Mouse (Mus musculus) sigmoid colon, adult 10 weeks (tissue): Measurements from ENCODE around the gene Gm17655. TPM values are rescaled to one million over a fixed set of nuclear protein-coding genes. Genes with fewer than 3 reads are reported as not detected.

Experiments used
- polyA plus RNA-seq: library from polyadenylated mRNA; stranded (reverse); fragments of 350-450 nt; fragmentation: Illumina TruSeq; extraction: RNeasy Lipid Tissue Mini Kit (QIAGEN cat#74804); gene quantifications from one replicate; pipeline ENCODE4 v1.2.3, GENCODE M21; 2014; ENCODE audit warnings: low read depth, low replicate concordance

Gm17655 gene
- 27.9 TPM for polyA plus RNA-seq

GRCm38 (mm10) chr5:110072413-110072812 is at the start of gene Gm17655:
TSS of gene Gm17655 (minus strand) at chr5:110072513.

DNA sequence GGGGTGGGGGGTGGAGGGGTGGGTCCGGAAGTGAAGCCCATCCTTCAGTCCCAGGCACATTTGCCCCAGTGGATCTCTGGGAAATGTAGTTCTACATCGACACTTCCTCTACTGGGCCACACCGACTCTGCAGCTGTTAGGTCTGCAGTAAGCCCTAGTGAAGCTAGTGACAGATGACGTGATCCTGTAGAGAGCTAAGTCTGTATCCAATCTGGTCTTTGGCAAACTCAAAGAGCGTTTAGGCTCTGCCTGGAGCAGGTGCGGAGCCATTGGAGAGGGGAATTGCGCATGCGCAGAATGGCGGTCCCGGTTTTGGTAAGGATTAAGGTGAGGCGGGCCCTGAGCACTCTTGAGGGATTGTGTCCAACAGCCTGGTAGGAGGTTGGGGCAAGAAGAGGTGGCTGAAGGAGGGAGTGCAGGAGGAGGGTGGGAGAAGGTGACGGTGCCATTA is 37.7 kb upstream of the Gm17655 start, which contains the start of gene Zfp605:
Gene Zfp605, plus strand, starts transcription at position 102 of the 451 bp plus-strand sequence.

DNA sequence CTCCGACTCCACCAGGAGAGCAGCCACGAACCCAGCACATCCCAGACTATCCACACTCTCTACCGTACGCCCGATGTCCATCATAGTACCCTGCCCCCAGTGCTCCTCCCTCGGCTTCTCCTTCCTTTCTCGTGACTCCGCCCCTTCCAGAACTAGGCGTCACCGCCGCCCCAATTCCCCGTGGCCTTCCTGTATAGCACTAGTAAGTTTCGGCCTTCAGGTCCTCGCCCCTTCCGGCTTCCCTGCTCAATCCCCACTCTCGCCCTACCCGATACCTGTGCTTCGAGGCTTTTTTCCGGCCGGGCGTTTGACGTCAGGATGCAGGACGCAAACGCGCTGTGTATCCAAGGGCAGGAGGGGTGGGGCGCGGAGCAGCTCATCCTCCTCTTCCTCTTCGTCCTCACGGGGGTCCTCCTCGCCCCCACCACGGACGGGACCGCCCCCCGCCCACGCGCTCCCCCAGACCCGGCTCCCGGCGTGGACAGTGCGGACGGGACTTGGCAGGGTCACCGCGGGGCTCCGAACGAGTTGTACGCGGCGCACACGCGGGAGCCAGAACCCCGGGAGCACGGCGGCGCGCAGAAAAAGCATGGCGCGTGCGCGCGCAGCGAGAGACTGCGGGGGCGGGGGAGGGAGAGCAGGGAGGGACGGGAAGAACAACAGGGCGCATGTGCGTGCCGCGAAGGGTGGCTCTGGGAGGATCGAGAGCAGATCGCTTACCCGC is 35.4 kb upstream of the Gm17655 start, which contains the start of gene Gtpbp6:
Gene Gtpbp6, minus strand, starts transcription at position 617 of the 724 bp plus-strand sequence.

GRCm38 (mm10) chr5:110099656-110100580 is 27.6 kb upstream of the Gm17655 start, which contains the start of gene Plcxd1:
TSS of gene Plcxd1 (plus strand) at chr5:110099969.

DNA sequence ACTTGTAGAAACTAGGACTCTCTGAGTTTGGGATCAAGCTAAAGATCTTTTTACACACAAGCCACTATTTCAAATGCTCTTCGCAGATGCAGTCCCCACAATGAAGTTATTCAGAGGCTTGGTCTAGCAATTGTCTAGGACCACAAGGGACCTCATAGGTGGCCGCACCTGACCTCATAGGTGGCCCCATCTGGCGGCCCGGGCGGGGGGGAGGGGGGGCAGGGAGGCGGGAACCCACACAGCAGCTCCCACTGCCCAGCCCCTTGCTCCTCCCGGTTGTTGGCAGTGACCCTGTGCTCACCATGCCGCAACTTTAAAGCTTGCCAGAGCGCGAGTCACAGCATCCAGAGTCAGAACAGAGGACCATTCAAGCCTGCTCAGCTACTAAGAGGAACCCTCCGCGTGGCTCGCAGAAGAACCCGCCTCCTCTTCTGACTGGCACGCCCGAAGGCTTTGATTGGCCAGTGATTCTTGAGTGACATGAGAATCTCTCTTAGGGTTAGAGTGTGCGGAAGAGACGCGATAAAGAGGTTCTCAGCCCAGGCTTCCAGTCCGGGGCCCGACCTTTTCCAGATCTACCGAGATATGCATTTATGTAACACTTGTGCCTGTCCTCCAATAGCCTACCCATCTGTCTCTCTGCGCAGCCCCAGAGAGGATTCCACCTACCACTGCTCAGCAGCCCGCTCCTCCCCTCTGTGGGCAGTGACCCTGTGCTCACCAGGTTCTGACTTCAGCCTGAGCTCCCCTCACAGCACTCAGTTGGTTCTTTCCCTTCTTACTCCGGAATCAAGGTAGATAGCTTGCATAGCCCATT is 21.9 kb upstream of the Gm17655 start, which contains the start of gene Gm35315:
Gene Gm35315, minus strand, starts transcription at position 391 of the 817 bp plus-strand sequence.

Other genes with a start within 250 kb of the Gm17655 start
- 105 TPM for gene Gm15446, start 149.1 kb downstream of the Gm17655 start, polyA plus RNA-seq
- 145 TPM for gene Zfp932, start 76.0 kb downstream of the Gm17655 start, polyA plus RNA-seq
- gene Gm35315, start 21.9 kb upstream of the Gm17655 start, polyA plus RNA-seq, result 8.3 TPM
- not detected for gene Plcxd1, start 27.5 kb upstream of the Gm17655 start, polyA plus RNA-seq
- gene Gtpbp6, start 35.7 kb upstream of the Gm17655 start, polyA plus RNA-seq, result not detected
- 8.7 TPM for gene Zfp605, start 37.6 kb upstream of the Gm17655 start, polyA plus RNA-seq
- gene Chfr, start 63.3 kb upstream of the Gm17655 start, polyA plus RNA-seq, result 48.4 TPM
- gene Golga3, start 104.2 kb upstream of the Gm17655 start, polyA plus RNA-seq, result 37.5 TPM
- 35.8 TPM for gene Ankle2, start 158.5 kb upstream of the Gm17655 start, polyA plus RNA-seq
- 28.3 TPM for gene Pgam5, start 197.4 kb upstream of the Gm17655 start, polyA plus RNA-seq
- gene Pxmp2, start 213.7 kb upstream of the Gm17655 start, polyA plus RNA-seq, result 6.7 TPM
- gene Pole, start 213.8 kb upstream of the Gm17655 start, polyA plus RNA-seq, result 3.2 TPM